Mouse (Mus musculus): ENCODE results near the gene Hsfy2.

The Hsfy2 gene

DNA sequence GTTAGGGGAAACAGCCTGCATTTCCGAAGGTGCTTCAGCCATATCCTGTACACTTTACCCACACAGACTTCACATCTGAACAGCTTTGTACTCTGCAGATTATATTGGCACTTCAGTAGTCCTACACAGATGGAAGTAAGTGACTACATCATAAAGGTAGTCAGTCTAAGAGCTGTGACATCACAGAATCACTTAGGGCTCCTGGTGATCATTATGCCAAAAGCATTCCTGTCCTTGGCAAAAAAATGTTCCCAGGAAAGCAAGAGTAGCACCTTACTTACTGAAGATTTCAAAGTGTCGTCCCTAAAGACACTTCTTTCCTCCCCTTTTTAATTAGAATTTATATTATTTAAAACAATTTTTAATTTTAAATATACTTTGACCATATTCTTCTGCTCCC is at the start of gene Hsfy2:
Gene Hsfy2 (minus strand): TSS at position 101 of the 400 bp plus-strand sequence.
- no peak for DNase-seq (ENCODE audit: low spot score in 2 of 2)

DNA sequence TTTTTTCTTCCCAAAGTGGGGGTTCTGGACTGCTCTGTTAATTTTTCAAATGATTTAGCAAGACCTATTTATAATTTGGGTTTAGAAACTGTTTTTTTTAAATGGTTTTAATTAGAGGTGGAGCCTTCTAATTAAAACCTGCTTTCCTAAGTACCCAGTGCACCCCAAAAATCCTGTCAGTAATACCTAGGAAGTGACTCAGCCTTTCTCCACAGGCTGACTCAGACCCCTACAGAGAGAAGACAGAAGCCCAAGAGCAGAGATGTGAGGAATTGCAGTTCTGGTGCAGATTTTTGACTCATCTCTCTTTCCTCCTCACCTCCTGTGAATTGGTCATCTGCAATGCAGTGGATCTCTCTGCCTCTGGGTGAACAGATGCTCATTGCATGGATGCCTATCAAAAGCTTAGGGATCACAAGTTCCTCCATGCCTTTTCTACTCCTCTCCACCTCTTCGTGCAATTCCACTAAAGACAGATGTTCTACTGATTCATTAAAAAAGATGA is 47.9 kb upstream of the Hsfy2 start:
- no peak for DNase-seq (ENCODE audit: low spot score in 2 of 2)

DNA sequence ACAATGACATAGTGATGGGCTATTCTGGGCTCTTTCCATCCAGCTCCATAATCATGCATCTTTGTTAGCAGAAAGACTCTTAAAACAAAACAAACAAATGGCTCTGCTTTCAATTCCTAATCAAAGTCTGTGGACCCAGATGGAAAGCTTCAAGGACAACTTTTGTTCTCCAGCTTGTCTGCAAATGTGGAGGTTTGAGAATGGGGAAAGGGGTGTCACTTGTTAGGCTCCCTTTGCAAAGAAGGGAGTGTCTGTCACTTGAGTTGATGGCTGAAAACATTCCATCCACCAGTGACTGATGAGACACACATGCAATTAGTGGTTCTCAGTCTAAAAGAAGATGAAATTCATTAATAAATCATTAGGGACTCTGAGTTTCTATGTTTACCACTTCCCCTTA is 47.3 kb upstream of the Hsfy2 start:
- no peak for DNase-seq (ENCODE audit: low spot score in 2 of 2)

GRCm38 (mm10) chr1:56681258-56681657 is 44.0 kb upstream of the Hsfy2 start:
- no peak for DNase-seq (ENCODE audit: low spot score in 2 of 2)

- DNase-seq (ENCODE audit: low spot score in 2 of 2), result no peak
These were observed 38.0 kb upstream of the Hsfy2 start for GRCm38 (mm10) chr1:56675253-56675652.

DNA sequence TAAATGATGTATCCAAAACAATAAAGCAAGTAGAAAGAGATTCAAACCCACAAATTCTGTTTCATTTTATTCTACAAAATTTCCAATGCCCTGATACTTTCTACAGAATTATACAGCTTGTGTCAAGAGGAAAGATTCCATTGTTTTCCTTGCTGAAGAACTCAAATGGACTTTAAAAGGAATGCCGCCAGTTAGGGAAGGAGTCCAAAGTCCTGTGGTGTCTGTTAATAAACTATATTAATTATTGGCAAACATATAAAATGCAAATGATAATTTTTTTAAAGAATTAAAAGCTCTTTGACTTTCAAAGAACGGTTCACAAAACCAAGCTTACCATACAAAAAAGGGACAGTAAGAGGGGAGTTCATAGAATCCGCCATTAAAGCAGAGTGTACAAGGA is 37.4 kb upstream of the Hsfy2 start:
- DNase-seq (ENCODE audit: low spot score in 2 of 2), result no peak

- no peak for DNase-seq (ENCODE audit: low spot score in 2 of 2)
These were observed 34.2 kb upstream of the Hsfy2 start for GRCm38 (mm10) chr1:56671241-56671945.

DNA sequence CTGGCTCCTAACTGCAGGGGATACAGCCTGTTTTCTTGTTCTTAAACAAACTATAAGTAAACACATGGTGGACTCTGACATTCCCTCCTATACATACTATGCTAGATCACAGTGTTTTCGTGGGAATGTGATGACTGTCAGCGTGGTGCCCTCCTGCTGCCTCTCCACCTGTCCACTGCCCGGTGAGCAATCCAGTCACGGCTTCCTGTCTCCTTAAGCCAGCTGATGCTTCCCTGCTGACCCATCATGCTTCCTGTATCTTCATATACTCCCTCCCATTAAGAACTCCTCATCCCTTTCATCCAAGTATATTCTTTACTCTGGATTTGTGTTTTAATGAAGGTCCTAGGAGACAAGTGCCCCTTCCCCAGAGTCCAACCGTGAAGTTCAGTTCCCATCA is 33.3 kb upstream of the Hsfy2 start:
- no peak for DNase-seq (ENCODE audit: low spot score in 2 of 2)

- no peak for DNase-seq (ENCODE audit: low spot score in 2 of 2)
These were observed 27.4 kb upstream of the Hsfy2 start for GRCm38 (mm10) chr1:56664606-56665005.

GRCm38 (mm10) chr1:56626824-56627223 is 10.4 kb downstream of the Hsfy2 start:
- no peak for DNase-seq (ENCODE audit: low spot score in 2 of 2)

GRCm38 (mm10) chr1:56624304-56624703 is 12.9 kb downstream of the Hsfy2 start:
- DNase-seq (ENCODE audit: low spot score in 2 of 2), result no peak

DNA sequence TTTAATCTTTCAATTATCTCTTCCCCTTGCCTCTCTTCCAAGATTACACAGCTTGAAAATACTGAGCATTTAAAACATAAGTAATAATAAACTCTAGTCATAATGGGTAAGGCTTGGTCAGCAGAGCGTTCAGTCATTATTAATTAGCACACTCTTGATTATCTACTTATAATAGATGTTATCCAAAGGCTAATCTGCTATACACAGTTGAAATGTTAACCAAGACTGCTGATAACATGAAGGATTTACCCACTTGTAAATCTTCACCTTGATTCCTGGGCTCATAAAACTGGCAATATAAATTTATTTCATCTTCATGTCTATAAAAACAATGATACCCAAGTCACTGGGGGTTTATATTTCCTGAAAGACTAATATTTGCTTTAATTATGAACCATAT is 24.9 kb downstream of the Hsfy2 start:
- DNase-seq (ENCODE audit: low spot score in 2 of 2), result no peak

All from right cerebral cortex, adult 2 months (tissue).